Mouse (Mus musculus): Measurements from ENCODE around the gene Adcy5. TPM values are rescaled to one million over a fixed set of nuclear protein-coding genes. Genes with fewer than 3 reads are reported as not detected.

The Adcy5 gene
- polyA plus RNA-seq, 1 experiment from 2014 or later = 2.6 TPM

Other genes with a start within 250 kb of the Adcy5 start
- gene Hacd2, start 132.4 kb upstream of the Adcy5 start, polyA plus RNA-seq (2015; fragmentation: Nextera tagmentation; extraction: Ambion mirVana) = 79.2 and 83.5 TPM in 2 replicates
- 46.0 and 50.1 TPM in 2 replicates for gene Sec22a, start 209.0 kb downstream of the Adcy5 start, polyA plus RNA-seq (2015; fragmentation: Nextera tagmentation; extraction: Ambion mirVana)